Mouse (Mus musculus) CD8-positive naive resting alpha-beta T cell, adult 2 months (primary cell): Measurements from ENCODE around the gene Chka.

Experiments
- DNase-seq, 2 experiments: peaks; one replicate each; pipeline ENCODE4 v3.0.0; 2022; ENCODE audit warnings: low read depth in 2 of 2, low spot score in 2 of 2

Chka gene

DNA sequence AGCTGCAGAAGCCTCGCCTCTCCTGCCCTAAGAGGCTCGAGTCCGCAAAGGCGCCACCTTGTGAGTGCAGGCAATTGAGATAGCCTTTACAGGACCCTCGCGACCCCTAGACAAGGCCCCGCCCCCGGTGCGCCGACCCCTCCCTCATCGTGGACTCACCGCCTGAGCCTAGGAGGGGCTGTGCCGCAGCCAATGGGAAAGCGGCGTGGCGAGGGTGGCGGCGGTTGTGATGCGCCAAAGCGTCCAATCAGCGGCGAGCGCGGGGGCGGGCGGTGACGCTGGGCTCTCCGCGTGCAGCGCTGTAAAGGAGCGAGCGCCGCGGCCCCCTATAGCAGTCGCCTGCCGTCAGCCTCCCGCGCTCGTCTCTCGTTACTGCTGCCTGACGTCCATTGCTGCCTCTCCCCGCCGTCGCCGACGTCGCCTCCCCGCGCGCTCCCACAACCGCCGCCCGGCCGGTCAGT is at the start of gene Chka:
Gene Chka, plus strand, starts transcription at position 272 of the 461 bp plus-strand sequence.
- DNase-seq, result peak; percentile 94 to 96

DNA sequence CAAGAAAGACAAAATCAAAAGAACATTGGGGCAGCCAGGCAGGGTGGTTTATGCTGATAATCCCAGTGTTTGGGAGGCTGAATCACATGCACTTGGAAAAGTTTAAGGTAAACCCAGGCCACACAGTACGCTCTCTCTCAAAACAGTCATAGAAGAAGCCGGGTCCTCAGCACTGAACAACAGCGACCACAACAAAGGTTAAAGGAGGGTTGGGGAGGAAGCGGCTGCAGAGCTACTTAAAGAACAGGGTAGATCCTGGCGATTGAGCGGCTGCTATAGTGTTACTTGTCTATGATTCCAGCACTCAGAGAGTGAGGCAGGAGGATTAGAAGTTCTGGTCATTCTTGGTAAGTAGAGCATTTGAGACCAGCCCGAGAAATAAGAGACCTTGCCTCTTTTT is 46.0 kb upstream of the Chka start:
- peak in 1 of 2 experiments; percentile 21 for DNase-seq

DNA sequence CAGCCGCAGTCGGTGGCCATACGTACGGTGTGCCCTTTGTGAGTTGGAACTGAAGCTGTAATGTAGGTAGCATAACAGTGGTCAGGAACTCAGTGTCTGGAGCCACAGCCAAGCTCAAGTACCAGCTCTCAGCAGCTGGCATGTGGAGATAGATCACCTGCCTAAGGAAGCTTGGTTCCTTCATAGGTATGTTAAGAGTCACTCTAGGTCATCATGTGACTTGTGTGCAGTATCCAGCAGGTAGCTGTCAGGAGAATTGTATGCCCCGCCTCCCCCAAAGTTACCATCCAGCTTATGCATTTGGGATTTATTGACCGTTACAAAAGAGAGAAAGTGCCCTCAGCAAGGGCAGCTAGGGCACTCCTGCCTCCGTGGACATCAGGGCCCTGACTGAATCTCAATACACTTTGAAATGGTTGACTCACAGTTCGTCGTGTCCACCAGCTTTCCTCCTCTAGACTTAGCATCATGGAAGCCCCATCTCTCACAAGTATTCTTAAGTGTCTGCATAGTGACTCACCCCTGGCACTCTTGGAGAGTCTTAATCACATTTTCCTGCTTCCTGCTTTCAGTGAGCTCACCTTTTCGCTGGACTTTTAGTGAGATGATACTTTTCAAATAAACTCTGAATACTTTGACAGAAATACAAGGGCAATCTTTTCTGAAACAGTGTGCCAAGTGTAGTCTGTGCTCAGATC is 40.9 kb upstream of the Chka start:
- no peak for DNase-seq

DNA sequence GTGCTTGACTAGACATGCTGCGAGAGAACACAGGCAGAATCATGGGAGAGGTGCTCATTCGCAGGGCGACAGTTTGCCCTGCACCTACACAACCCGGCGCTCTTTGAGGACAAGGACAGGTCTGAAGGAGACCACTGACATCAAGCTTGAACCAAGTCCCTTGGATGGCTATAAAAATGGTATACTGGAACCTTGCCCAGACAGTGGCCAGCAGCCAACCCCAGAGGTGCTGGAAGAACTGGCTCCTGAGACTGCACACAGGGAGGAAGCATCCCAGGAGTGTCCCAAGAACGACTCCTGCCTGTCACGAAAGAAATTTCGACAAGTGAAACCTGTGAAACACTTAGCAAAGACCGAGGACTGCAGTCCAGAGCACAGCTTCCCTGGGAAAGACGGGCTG is 37.1 kb upstream of the Chka start:
- no peak for DNase-seq

DNA sequence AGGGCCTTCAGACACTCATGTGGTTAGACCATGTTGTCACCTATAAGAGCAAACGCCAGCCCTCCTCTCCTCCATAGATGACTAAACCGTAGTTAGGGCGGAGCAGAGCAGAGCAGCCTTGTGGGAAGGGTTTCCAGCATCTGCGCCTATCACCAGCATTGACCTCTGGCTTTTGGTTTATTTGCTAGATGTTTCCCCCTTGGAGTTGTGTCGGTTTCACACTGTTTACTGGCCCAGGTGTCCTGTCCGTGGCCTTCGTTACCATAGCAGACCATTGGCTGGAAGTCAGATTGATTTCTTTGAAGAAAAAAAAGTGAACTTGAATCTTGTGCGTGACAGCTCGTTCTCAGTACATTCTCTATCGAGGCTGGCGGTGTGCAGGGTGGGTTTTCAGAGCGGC is 35.7 kb upstream of the Chka start:
- no peak for DNase-seq

DNA sequence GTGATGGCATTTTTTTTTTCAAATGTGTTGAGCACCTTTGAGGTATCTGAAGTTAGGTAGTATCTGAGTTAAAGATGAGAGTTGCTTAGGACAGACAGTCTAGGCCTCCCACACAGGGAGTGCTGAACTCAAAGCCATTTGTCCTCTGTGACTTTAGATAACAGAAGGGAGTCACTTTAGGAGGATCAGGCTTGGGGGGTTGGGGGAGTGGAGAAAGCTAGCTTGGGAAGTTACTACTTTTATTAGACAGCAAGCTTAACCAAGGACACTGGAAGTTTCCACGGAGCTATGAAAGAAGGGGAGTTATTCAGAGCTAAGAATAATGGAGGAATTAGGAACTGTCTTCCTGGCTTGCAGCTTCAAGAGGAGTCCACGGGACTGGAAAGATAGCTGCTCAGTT is 32.5 kb upstream of the Chka start:
- no peak for DNase-seq

DNA sequence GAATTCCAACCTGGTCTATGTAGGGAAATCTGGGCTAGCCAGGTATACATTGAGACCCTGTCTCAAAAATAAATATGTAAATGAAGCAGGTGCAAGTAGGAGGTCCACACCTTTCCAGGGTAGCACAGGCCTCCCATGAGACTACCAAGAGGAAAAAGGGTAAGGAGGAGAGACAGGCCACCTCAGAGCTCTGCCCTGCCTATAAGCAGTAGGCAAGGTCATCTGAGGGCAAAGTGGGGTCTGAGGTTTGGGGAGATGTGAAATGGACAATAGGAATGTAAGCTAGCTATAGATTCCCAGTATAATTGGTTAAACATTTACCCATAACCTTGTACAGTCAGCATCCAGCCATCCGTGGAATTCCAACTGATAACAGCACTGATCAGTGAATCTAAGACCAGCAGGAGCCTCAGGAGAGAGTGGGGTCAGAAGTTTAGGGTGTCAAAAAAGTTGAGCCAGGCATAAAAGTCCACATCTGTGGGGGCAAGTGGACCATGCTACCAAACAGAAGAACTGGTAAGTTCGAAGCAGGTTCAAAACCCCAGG is 31.6 kb upstream of the Chka start:
- no peak for DNase-seq

DNA sequence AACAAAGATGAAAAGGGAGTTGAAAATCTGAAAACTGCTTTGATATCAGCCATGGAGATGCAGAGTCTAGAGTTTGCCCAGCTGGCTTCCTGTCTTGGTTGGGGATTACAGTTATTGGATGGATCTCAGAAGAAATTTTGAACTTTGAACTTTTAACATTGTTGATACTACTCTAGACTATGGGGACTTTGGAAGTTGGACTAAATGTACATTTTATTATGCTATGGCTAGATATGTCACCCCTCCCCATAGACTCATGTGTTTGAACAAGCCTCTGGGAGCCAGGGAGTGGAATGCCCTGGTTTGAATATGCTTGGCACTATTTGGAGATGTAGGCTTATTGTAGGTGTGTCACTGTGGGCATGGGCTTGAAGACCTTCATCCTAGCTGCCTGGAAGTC is 26.5 kb upstream of the Chka start:
- no peak for DNase-seq

DNA sequence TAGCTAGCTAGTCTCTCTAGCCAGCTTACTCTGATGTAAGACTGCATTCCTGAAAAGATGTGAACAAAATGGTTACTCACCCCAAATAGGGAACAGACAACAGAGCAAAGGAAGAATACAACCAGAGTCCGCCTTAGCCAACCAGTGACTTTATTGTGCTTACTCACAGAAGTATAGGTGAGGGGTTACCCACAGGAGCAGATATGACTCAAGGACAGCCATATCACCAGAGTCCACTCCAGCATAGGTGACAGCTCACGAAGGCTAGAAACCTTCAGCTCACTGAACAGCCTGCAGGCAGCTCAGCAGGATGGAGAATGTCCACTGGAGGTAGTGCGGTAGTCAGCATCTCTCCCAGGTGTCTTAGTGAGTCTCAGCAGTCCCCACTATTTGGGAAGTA is 21.7 kb upstream of the Chka start:
- no peak for DNase-seq

DNA sequence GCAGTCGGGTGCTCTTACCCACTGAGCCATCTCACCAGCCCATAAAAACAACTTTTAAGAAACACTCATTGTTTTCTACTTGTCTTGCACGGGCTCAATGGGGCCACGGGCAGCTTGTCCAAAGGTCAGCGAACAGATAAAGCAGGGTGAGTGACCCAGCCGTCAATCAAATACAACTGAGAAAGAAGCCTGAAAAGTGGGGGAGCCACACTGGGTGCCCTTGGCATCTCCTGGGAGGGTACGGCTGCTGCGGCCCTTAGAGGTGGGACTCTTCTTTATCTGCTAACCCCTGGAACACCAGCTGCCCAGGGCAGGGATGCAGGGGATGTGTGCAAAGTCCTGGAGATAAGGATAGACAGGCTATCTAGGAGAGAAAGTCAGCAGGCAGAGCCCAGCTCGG is 19.9 kb upstream of the Chka start:
- DNase-seq, result no peak

DNA sequence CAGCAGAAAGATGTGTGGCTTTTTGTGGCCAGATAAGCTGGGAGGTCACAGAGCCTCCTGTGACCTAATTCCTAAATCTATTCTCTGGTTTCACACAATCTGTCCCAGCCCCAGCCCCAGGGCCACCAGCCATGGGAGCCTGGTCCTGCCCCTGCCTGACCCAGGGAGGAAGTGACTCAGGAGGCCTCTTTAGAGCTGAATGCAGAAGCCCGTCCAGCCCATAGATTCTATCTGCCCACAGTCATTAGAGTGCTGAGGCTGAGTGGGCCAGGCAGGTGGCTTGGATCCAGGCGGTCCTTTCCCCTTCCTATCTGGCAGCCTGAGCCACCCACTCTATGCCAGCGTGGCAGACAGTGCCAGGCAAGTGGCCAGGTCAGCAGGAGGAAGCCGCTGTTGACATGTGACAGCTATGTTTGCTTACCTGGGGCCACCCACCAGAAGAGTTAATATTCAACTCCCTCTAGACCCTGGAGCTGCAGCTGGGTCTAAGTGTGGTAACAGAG is 18.7 kb upstream of the Chka start:
- DNase-seq, result no peak

DNA sequence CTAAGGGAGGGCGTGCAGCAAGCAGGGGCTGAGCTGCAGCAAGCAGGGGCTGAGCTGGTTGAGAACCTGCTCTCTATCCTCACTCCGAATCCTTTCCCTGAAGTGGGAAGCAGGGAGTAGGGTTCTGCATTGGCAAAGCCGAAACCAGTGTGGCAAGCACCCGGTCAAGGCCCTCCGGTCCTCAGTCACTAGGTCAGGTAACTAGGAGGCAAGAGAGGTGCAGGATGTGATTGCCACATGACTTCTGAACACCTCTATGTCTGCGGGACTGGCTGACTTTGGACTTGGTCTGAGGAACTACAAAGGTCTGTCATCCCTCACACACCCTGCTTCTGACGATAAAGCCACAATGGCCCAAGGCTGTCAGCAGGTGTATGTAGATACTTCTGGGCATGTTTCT is 17.3 kb upstream of the Chka start:
- DNase-seq, result no peak

DNA sequence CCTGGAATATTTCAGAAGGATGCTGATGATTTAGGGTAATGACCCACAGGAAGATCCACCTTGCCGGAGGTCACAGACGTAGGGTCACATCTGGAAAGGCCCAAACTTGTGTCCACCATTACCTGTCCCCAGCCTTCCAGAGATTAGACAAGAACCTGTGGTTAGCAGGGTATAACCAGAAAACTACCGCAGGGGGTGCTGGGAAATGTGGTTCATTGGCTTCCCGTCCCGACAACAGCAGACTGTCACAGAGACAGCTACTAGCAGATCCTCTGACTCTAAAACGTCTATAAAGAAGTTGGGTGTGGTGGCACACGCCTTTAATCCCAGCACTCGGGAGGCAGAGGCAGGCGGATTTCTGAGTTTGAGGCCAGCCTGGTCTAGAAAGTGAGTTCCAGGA is 14.8 kb upstream of the Chka start:
- DNase-seq, result peak in 1 of 2 experiments; percentile 35

DNA sequence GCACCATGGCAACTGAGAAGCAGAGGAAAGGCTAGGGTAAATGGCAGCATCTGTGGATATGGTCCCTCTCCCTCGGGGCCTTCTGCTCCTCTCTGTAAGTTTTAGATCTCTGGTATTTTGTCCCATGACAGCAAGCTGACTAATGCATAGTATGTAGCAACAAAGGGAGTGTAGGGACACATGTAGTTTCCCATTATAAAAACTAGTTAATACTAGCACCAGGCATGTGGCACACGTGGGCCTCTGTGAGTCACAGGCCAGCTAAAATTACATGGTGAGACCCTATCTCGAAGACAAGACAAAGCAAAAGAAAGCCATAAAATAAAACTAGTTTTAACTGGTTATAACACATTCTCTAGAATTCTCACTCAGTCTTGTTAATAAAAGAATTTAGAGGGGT is 12.6 kb upstream of the Chka start:
- DNase-seq, result no peak

DNA sequence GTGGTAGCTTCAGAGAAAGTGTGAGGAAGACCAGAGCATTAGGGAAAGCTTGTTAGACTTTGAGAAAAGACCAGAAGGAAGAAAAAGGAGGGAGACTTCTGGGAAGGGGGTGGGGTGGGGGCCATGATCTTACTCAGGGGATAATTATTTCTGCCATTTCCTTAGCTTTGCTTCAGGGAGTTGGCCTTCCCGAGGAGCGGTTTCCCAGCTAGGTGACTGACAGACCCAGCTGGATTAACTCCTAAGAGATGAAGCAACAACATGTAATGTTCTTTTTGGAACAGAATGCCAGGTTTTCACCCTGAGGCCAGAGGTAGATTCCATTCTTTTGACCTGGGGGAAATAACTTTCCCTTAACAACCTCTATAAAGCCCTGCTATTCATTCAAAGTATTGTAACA is 11.9 kb upstream of the Chka start:
- no peak for DNase-seq

DNA sequence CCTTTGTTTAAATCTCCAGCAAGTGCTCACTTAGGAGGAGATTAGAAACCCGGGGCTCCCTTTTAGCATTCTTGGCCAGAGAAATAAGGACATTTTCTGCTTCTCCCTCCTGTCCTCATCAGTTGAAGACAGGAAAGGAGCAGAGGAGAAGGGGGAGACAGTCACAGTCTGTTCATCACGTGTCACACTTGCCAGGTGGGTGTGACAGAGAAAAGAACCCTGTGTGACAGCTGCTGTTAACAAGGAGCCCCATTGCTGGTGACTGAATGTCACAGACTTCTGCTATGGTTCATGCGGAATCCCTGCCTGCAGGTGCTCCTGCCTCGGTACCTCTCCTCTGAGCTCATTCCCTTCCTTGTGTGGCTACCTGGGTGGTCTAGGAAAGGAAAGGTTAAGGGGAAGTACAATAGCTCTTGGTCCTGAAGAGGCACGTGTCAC is 11.3 kb upstream of the Chka start:
- no peak for DNase-seq

DNA sequence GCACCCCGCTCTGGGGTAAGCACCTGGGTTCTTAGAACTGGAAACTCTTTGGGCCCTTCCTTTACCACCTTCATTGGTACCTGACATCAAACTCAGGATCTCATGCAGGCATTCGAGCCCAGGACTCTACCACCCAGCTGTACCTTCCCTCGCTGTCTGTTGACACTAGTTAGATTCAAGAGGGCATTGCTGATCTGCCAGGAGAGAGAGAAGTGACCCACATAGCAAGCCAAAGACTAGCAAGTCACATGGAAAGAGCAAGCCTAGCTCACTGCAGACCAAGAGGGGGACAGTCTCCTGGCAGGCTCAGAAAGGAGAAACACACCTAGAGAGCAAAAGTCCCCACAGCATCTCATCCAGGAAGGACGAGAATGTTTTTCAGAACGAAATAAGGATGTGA is 10.9 kb upstream of the Chka start:
- no peak for DNase-seq

DNA sequence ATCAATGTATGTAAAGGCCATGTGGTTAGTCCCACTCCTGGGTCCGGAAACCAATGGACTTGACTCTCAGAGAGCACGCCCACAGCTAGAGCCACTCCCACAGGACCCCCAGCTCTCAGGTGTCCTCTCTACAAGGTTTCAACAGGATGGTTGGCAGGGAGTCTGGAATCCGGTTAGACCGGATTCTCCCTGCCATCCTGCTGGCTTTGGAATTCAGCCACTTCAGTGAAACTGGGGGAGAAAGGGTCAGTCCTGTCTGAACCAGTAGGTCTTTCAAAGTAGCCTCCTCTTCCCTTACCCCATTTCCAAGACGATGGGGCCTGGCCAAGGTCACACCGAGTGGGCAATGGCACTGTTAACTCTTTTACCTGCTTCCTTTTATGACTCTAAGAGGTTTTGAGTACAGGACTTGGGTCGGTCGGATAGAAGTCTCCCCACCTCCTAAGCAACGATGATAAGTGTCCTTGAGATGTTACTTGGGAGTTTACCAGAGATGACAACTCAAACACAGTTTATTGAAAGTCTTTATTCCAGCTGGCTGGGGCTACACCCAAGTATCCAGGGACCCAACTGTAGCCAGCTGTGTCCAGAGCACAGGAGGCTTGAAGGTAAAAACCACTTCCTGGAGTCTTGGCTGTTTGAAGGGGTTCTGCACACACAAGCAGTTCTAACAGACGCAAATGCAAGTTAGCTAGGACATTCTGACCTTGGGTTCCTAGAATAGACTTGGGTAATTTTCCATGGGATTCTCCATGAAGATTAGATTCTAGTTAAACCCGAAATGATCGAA is 9.0 kb upstream of the Chka start:
- DNase-seq, result no peak

DNA sequence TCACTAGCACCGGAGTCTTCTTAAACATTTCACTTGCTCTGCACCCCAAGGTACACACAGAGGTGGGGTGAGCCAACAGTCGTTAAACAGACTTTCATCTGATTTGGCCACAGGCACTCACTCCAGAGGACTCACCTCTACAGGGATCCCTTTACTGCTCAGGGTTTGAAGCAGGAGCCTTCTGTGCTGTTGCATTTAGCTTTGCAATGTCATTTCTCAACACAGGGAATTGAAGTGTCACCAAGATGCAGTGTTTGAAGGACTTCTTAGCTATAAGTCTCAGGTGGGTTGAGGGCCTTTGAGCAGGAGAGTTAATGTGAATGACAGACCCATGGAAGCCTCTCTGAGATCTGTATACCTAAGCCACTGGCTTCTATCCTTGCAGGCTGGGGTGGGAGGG is 7.9 kb upstream of the Chka start:
- no peak for DNase-seq

DNA sequence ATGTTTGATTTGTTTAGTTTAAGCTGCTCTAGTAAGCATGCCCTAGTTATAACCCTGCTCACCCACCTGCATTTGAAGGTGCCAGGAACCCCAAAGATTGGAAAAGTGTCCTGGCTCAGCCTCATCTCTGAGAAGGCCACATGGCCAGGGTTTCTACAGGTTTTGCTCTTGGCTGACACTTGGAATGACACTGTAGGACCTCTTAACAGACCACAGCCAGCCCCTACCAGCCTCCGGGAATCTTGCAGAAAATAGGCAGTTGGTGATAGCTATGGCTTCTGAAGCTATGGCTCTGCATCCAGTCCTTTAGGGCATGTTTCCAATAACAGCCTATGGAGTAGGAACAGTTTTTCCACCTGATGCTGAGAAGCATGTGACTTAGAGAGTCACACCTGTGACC is 6.7 kb upstream of the Chka start:
- DNase-seq, result no peak

DNA sequence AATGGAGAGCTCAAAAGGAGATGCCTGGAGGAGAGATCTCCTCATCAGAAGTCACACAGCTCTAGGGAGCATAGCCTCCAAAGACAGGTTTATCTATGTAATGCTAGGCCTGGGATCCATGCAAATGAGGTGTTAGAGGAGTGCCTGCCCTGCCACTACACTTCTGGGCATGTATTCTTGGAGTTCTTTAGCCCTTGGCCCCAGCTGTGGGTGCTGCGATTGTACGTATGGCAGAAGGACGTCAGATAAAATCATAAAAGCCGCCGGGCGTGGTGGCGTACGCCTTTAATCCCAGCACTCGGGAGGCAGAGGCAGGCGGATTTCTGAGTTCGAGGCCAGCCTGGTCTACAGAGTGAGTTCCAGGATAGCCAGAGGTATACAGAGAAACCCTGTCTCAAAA is 6.2 kb upstream of the Chka start:
- no peak for DNase-seq

DNA sequence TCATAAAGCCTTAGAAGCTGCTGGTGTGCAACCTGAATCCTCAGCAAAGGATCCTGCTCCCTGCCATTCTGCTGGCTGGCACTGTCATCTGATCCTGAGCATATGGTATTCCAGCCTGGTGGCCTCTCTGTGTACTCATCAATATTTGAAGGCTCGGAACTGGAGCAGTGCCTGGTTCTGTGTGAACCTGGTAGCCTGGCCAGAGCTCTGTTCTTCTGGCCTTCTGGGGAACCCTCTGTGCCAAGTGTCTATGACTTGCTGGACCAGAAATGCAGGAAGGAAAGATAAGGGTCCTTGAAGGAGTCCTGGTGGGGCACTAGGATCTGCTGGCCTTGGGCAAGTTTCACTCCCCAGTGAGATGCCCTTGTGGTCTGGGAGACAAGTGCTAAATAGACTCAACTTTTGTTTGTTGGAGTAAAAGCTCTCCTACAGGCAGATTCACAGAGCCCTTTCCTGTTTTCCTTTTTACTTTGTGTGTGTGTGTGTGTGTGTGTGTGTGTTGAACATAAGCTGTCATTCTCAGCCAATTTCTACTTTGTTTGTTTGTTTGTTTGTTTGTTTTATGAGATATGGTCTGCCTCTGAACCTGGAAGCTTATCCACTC is 5.7 kb upstream of the Chka start:
- no peak for DNase-seq
